Mouse (Mus musculus) small intestine, adult 2 months (tissue): Measurements from ENCODE around the gene Slc13a2. TPM values are rescaled to one million over a fixed set of nuclear protein-coding genes. Genes with fewer than 3 reads are reported as not detected.

Experiments used
- H3K27ac ChIP-seq: fragments of 200-500 bp; 2 replicates; pipeline ENCODE4 v1.5.1; 2012; ENCODE audit warnings: low read depth, low read length, control low read depth, inconsistent platforms; ENCODE audit not compliant: insufficient read depth
- H3K27me3 ChIP-seq: fragments of 200-500 bp; 2 replicates; pipeline ENCODE4 v1.6.1; 2012; ENCODE audit warnings: mild to moderate bottlenecking, moderate library complexity, low read length, inconsistent platforms; ENCODE audit not compliant: control insufficient read depth, insufficient read depth
- H3K36me3 ChIP-seq: fragments of 200-500 bp; 2 replicates; pipeline ENCODE4 v1.6.1; 2012; ENCODE audit warnings: mild to moderate bottlenecking, low read length, control low read depth, inconsistent platforms; ENCODE audit not compliant: control insufficient read depth, insufficient read depth
- H3K4me1 ChIP-seq: fragments of 200-500 bp; 2 replicates; pipeline ENCODE4 v1.6.1; 2012; ENCODE audit warnings: low read length, inconsistent platforms, mixed read lengths; ENCODE audit not compliant: control insufficient read depth, insufficient read depth, insufficient read length
- H3K4me3 ChIP-seq: fragments of 200-500 bp; 2 replicates; pipeline ENCODE4 v1.5.1; 2012; ENCODE audit warnings: low read depth, mild to moderate bottlenecking, control low read depth, inconsistent platforms, low read length, moderate library complexity
- CTCF ChIP-seq: fragments of 200-500 bp; IDR thresholded peaks from 2 replicates; pipeline ENCODE4 v1.5.1; 2012; ENCODE audit warnings: low read depth, mild to moderate bottlenecking, control low read depth, inconsistent platforms, low read length, moderate library complexity, mixed read lengths; ENCODE audit not compliant: insufficient replicate concordance, insufficient read length; ENCODE audit errors: extremely low read depth
- POLR2A ChIP-seq: fragments of 200-500 bp; IDR thresholded peaks from 2 replicates; pipeline ENCODE4 v1.6.1; 2012; ENCODE audit warnings: low read depth, mild to moderate bottlenecking, control low read depth, inconsistent platforms, low read length, moderate library complexity
- WGBS: fragments of 180-500 bp; shearing (Covaris S2); methylation state at CpG from one replicate; pipeline ENCODE4 v1.1.7; 2018; 5-methylcytosine and 5-hydroxymethylcytosine counted together
- polyA plus RNA-seq: library from polyadenylated mRNA; depleted of rRNA; stranded (reverse); fragments of >200 nt; gene quantifications from 2 replicates; pipeline ENCODE4 v1.2.3, GENCODE M21; 2012; rRNA removed

The Slc13a2 gene
- 24.9 and 374 TPM in 2 replicates for polyA plus RNA-seq

DNA sequence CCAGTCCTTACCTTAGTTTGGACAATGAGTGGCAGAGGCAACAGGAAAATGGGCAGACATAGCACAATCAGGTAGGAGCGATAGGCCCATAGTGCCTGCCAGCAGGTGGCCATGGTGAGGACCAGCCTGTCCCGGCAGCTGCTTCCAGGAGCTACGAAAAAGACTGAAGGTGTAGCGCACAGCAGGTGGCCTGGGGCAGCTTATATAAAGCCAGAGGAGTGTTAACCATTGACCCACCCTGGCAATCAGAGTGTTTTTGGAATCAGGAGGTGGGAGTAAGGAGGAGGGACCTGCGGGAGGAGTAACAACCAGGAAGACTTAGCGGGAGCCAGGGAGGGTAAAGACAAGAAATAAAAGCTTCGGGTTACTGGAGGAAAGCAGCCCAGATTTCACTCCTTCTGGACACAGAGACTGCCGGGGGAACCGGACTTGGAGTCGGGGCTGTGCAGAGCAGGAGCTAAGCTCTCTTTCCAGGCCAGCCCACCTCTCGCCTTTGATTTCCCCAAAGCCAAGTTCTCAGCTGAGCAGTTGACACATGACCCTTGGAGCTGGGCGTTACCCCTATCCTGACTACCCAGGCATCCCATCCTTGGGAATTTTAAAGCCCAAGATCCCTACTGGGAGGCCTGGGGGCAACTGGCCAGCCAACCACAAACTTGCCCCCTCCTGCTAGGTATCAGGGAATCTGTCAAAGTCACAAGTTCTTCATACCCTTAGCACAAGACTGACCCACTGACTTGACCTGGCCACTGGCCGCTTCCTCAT, at the start of gene Slc13a2:
Gene Slc13a2, minus strand, starts transcription at position 163 of the 765 bp plus-strand sequence.
- TF ChIP-seq CTCF, result peak; percentile 23; the same call in 1 of the 2 replicates
- TF ChIP-seq POLR2A, result peak; percentile 86
- H3K27me3 ChIP-seq, result no peaks in the 10 kb centered on the region
- H3K4me1 ChIP-seq, result peaks cover 8% of the 10 kb centered on the region
- peak within 1 kb of the TSS; percentile 76 for H3K4me3 ChIP-seq
- WGBS, result 17% methylated on average over 13 of the region's 13 CpGs
- peaks cover 19% of the 10 kb centered on the region for H3K36me3 ChIP-seq
- peak within 1 kb of the TSS; percentile 92 for H3K27ac ChIP-seq

DNA sequence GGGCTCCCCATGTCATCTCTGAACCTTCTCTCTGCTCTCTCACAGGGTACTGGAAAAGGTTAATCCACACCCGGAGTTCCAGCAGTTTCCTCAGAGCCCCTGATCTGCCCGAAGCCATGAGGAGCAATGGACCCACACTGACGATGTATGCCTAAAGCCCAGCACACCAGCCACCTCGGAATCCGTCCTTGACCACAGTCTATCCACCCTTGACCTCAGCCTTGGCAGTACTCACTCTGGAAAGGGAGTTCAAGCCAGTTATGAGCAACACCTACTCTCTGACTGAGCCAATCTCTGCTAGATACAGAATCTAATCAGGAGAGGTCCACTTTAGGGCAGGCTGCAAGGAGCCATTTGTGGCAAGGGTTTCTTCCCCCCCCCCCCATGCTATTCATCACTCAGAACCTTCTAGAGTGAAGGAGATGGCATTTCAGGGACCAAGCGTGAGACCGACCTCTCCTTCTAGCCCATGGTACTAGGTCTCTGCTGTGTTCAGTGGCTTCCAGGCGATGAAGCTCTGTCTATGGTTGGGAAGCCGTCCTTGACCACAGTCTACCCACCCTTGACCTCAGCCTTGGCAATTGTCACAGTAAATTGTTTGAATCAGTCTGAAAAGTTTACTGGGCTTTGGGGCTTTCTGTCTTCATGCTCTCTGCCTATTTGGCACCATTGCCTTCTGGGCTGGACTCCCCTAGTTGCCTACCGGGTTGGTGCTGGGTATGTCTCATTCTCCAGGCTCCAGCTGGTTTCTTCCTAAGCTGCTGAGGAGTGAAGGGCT, 49.5 kb upstream of the Slc13a2 start:
- Histone ChIP-seq H3K36me3 (no peaks in the 10 kb centered on the region), H3K27ac (no peak overlapping the region), H3K4me1 (peaks cover 1% of the 10 kb centered on the region), H3K4me3 (no peak overlapping the region), H3K27me3 (no peaks in the 10 kb centered on the region)
- 89% methylated on average over 10 of the region's 10 CpGs for WGBS
- TF ChIP-seq CTCF (no peak), POLR2A (no peak)

DNA sequence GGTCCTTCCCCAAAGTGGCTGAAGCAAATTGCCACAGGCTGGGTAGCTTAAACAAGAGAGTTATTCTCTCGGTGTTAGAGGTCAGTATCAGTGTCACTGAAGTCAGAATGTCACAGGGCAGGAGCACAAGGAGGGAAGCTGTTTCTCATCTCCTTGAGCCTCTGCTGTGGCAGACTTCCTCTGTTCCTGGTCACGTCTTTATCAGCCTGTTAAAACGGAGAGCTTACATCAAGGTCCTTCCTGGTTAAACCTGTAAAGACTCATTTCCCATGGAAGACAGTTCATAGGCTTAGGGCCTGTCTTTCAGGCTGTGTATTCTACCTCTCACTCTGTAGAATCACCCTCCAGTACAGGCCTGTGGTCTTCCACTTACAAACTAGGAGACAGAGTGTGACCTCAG, 45.9 kb upstream of the Slc13a2 start:
- H3K4me3 ChIP-seq, result no peak overlapping the region
- TF ChIP-seq POLR2A (no peak), CTCF (no peak)
- no peaks in the 10 kb centered on the region for H3K27me3 ChIP-seq
- no peaks in the 10 kb centered on the region for H3K36me3 ChIP-seq
- H3K27ac ChIP-seq, result peak overlapping the region; percentile 23; the same call in 1 of the 2 replicates
- 63% methylated on average over 3 of the region's 3 CpGs for WGBS
- H3K4me1 ChIP-seq, result peaks cover 26% of the 10 kb centered on the region

DNA sequence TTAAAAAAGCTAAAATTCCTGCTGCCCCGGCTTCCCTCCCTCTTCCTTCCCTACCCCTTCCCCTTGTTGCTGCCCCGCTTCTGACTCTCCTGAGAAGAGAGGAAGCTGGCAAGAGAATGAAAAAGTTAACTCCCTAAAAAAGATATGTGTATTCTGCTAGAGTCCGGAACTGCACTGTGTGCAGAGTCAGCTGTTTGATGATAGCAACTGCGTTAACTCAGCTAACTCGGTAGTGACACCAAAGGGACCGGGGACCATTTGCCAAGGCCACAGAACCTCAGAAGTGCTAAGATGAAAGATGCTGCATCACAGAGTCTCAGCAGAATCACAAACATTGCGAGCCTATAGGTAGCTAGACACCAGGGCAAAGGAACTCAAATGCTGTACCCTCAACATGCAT, 45.5 kb upstream of the Slc13a2 start:
- H3K4me1 ChIP-seq, result peaks cover 27% of the 10 kb centered on the region
- TF ChIP-seq CTCF, result no peak
- TF ChIP-seq POLR2A, result no peak
- no peaks in the 10 kb centered on the region for H3K36me3 ChIP-seq
- H3K27me3 ChIP-seq, result no peaks in the 10 kb centered on the region
- peak overlapping the region; percentile 23; the same call in 1 of the 2 replicates for H3K27ac ChIP-seq
- 66% methylated on average over 7 of the region's 7 CpGs for WGBS
- peak overlapping the region; percentile 39; the same call in 1 of the 2 replicates for H3K4me3 ChIP-seq

DNA sequence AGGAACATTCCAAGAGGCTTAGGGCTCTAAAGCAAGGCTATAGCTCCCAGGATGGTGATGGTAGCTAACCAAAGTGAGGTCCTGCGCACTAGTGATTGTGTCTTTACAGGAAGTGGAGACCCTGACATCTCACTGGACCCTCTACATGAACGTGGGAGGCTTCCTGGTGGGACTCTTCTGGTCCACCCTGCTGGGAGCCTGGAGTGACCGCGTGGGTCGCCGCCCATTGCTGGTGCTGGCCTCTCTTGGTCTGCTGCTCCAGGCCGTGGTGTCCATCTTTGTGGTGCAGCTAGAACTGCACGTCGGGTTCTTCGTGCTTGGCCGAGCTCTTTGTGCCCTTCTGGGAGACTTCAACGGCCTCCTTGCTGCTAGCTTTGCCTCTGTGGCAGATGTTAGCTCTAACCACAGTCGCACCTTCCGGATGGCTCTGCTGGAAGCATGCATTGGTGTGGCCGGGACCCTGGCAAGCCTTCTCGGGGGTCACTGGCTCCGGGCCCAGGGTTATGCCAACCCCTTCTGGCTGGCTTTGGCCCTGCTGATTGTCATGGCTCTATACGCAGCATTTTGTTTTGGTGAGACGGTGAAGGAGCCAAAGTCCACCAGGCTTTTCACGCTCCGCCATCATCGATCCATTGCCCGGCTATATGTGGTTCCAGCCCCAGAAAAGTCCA, 44.4 kb upstream of the Slc13a2 start:
- Histone ChIP-seq H3K4me1 (peaks cover 27% of the 10 kb centered on the region), H3K27me3 (no peaks in the 10 kb centered on the region), H3K36me3 (no peaks in the 10 kb centered on the region), H3K27ac (peak overlapping the region; percentile 83), H3K4me3 (peak overlapping the region; percentile 91)
- TF ChIP-seq CTCF, result no peak
- no peak for TF ChIP-seq POLR2A
- WGBS, result 68% methylated on average over 23 of the region's 23 CpGs

DNA sequence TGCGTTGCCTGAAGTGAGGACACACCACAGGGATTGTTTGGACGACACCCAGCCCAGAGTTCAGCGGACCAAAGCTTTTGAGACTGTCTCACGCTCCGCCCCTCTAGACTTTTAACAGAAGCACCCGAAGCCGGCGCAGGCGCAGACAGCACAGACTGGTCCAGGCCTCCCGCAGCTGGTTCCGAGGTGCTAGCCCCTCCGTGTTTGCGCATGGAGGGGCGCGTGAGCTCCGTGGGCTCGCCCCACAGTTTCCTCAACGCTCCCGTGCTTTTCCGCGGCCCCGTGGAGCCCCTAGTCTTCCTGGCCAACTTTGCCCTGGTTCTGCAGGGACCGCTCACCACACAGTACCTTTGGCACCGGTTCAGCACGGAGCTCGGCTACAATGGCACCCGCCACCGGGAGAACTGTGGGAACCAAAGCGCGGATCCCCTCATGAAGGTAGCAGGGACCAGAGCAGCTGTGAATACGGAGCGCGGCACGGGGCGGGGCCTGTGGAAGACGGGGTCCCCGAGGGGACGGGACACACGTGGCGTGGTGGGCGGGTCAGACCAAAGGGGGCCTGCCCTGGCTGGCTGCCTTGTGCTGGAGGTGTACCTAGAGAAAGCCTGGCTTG, 43.7 kb upstream of the Slc13a2 start, which contains the start of gene Slc46a1:
Gene Slc46a1, plus strand, starts transcription at position 130 of the 613 bp plus-strand sequence.
- WGBS, result under 1% methylated on average over 41 of the region's 41 CpGs
- H3K4me1 ChIP-seq, result peaks cover 27% of the 10 kb centered on the region
- peak within 1 kb of the TSS; percentile 83 for H3K27ac ChIP-seq
- no peaks in the 10 kb centered on the region for H3K36me3 ChIP-seq
- peak; percentile 18; the same call in 1 of the 2 replicates for TF ChIP-seq POLR2A
- TF ChIP-seq CTCF, result no peak
- H3K4me3 ChIP-seq, result peak within 1 kb of the TSS; percentile 91
- H3K27me3 ChIP-seq, result no peaks in the 10 kb centered on the region

DNA sequence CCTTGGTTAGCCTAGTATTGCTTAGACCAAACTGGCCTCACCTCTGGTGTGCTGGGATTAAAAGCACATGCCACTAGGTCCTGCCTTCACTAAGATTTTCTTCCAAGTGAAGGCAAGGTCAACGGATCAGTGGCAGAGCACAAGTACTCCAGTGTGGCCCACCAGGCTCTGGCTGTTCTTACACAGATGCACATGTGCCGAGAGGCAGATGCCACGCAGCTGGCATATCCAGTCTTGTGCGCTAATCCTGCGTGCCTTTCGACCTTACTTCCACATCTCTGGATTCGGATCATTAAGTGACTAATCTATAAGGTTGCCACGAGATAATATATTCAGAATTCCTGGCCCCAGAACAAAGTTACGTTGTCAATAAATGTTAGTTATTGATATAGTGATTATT, 43.1 kb upstream of the Slc13a2 start:
- no peaks in the 10 kb centered on the region for H3K27me3 ChIP-seq
- peak overlapping the region; percentile 70; the same call in 1 of the 2 replicates for H3K27ac ChIP-seq
- no peaks in the 10 kb centered on the region for H3K36me3 ChIP-seq
- WGBS, result 17% methylated on average over 9 of the region's 9 CpGs
- peak overlapping the region; percentile 91 for H3K4me3 ChIP-seq
- H3K4me1 ChIP-seq, result peaks cover 27% of the 10 kb centered on the region
- no peak for TF ChIP-seq POLR2A
- TF ChIP-seq CTCF, result no peak
